Mouse (Mus musculus) monocyte, adult 5-6 weeks (primary cell): ENCODE data around the gene Gm17018. TPM values are rescaled to one million over a fixed set of nuclear protein-coding genes. Genes with fewer than 3 reads are reported as not detected.

Experiments
- ATAC-seq: fragments of 153-309, 156-312 bp; replicated peaks from 2 replicates; pipeline ENCODE4 v1.8.0; 2017; ENCODE audit warnings: mild to moderate bottlenecking; ENCODE audit not compliant: low TSS enrichment, insufficient number of reproducible peaks, severe bottlenecking, poor library complexity, low FRiP score
- total RNA-seq: library from RNA; stranded (forward); fragments of 200-1000, 200-491, 200-594 nt; gene quantifications from 3 replicates; pipeline ENCODE4 v1.2.3, GENCODE M21; 2017

Gene Gm17018
- total RNA-seq, 1 experiment from 2014 or later: 16.6 TPM

- peak; percentile 64 for ATAC-seq
Measured at GRCm38 (mm10) chr19:45581257-45581656, 20.8 kb downstream of the Gm17018 start.

- no peak for ATAC-seq
Measured at GRCm38 (mm10) chr19:45582161-45582560, 21.7 kb downstream of the Gm17018 start.

- ATAC-seq: no peak
Measured at GRCm38 (mm10) chr19:45583136-45583535, 22.7 kb downstream of the Gm17018 start.

- peak; percentile 31; the same call in 1 of the 2 replicates for ATAC-seq
Measured at GRCm38 (mm10) chr19:45584856-45585620, 24.6 kb downstream of the Gm17018 start.

- ATAC-seq: no peak
Measured at GRCm38 (mm10) chr19:45586850-45587249, 26.4 kb downstream of the Gm17018 start.

GRCm38 (mm10) chr19:45587509-45588292 is 27.3 kb downstream of the Gm17018 start:
- ATAC-seq: no peak

- ATAC-seq: no peak
Measured at GRCm38 (mm10) chr19:45589761-45590160, 29.3 kb downstream of the Gm17018 start.

GRCm38 (mm10) chr19:45591704-45592103 is 31.3 kb downstream of the Gm17018 start:
- peak; percentile 64 for ATAC-seq

- no peak for ATAC-seq
Measured at GRCm38 (mm10) chr19:45592916-45593315, 32.5 kb downstream of the Gm17018 start.

GRCm38 (mm10) chr19:45594079-45594478 is 33.7 kb downstream of the Gm17018 start:
- ATAC-seq: no peak

- no peak for ATAC-seq
Measured at GRCm38 (mm10) chr19:45595481-45595880, 35.1 kb downstream of the Gm17018 start.

- no peak for ATAC-seq
Measured at GRCm38 (mm10) chr19:45596019-45596418, 35.6 kb downstream of the Gm17018 start.

- no peak for ATAC-seq
Measured at GRCm38 (mm10) chr19:45596434-45596833, 36.0 kb downstream of the Gm17018 start.

- ATAC-seq: no peak
Measured at GRCm38 (mm10) chr19:45597106-45597505, 36.7 kb downstream of the Gm17018 start.

- ATAC-seq: no peak
Measured at GRCm38 (mm10) chr19:45602606-45603005, 42.2 kb downstream of the Gm17018 start.

GRCm38 (mm10) chr19:45606701-45607100 is 46.3 kb downstream of the Gm17018 start:
- no peak for ATAC-seq

- ATAC-seq: no peak
Measured at GRCm38 (mm10) chr19:45607479-45607878, 47.1 kb downstream of the Gm17018 start.

GRCm38 (mm10) chr19:45608648-45609339 is 48.4 kb downstream of the Gm17018 start:
- ATAC-seq: no peak

- ATAC-seq: no peak
Measured at GRCm38 (mm10) chr19:45610823-45611222, 50.4 kb downstream of the Gm17018 start.
